Mouse (Mus musculus) liver, embryonic 14.5 days (tissue): ENCODE results near the gene Tspan11.

Experiments
- CTCF ChIP-seq: IDR thresholded peaks from 2 replicates; pipeline ENCODE4 v1.5.1; 2016; ENCODE audit warnings: antibody characterized with exemption, low read depth, control low read depth
- EP300 ChIP-seq: IDR thresholded peaks from 2 replicates; pipeline ENCODE4 v1.6.1; 2016; ENCODE audit warnings: antibody characterized with exemption, low read depth

- TF ChIP-seq CTCF (no peak), EP300 (no peak)
Observed at GRCm38 (mm10) chr6:127988944-127989494, 101.6 kb downstream of the Tspan11 start.
